ENCODE assay signal across 8 mouse cellular contexts in genomic region chr15:96604282-96604681, GRCm38 (mm10). TPM values are rescaled to one million over a fixed set of nuclear protein-coding genes. Genes with fewer than 3 reads are reported as not detected.
DNase-seq lines count a peak whose midpoint lies in the region; ATAC-seq and TF ChIP-seq lines count a peak whose summit lies in the region.

No protein-coding gene starts in this region.

- H3K36me3 ChIP-seq in kidney, postnatal 0 days (ENCODE audit: insufficient read depth, low read length) = no peaks in the 10 kb centered on the region
- peaks cover 6% of the 10 kb centered on the region; the same call in 1 of the 2 replicates for H3K36me3 ChIP-seq in midbrain, postnatal 0 days (ENCODE audit: insufficient read depth, low read length)

- 34% methylated on average over 10 of the region's 10 CpGs for WGBS in kidney, postnatal 0 days
- 49% methylated on average over 10 of the region's 10 CpGs for WGBS in midbrain, postnatal 0 days

- peaks cover 9% of the 10 kb centered on the region; the same call in 1 of the 2 replicates for H3K4me1 ChIP-seq in kidney, postnatal 0 days (replicated peaks; ENCODE audit: insufficient read depth, low read length)
- H3K4me1 ChIP-seq in midbrain, postnatal 0 days (ENCODE audit: insufficient read depth, low read length) = no peaks in the 10 kb centered on the region

- H3K4me3 ChIP-seq in kidney, postnatal 0 days (replicated peaks; ENCODE audit: low read depth, low read length) = no peak overlapping the region
- no peak overlapping the region for H3K4me3 ChIP-seq in midbrain, postnatal 0 days (ENCODE audit: low read depth, low read length)

- H3K4me2 ChIP-seq in kidney, postnatal 0 days (ENCODE audit: low read length) = no peak overlapping the region
- H3K4me2 ChIP-seq in midbrain, postnatal 0 days (ENCODE audit: low read depth, low read length, poor library complexity, severe bottlenecking) = no peak overlapping the region

- peak overlapping the region; percentile 14; the same call in 1 of the 2 replicates for H3K27ac ChIP-seq in kidney, postnatal 0 days
- no peak overlapping the region for H3K27ac ChIP-seq in midbrain, postnatal 0 days (ENCODE audit: low read depth, low read length)

- peak; percentile 60 for DNase-seq in kidney, postnatal 0 days (ENCODE audit: low spot score)
- no peak for DNase-seq in kidney, adult 9 months
- DNase-seq in cerebellum, adult 8-10 months = peak; percentile 16
- peak; percentile 56 for DNase-seq in heart, adult 8-10 months (ENCODE audit: low spot score)
- DNase-seq in kidney, postnatal 25 days = peak; percentile 19 to 49
- peak; percentile 66 for DNase-seq in midbrain, postnatal 0 days (ENCODE audit: low spot score)
- no peak for DNase-seq in B cell, adult 2 months

- H3K9ac ChIP-seq in kidney, postnatal 0 days (ENCODE audit: low read depth, low read length) = no peak overlapping the region
- H3K9ac ChIP-seq in midbrain, postnatal 0 days (replicated peaks; ENCODE audit: low read length, poor library complexity, severe bottlenecking) = no peak overlapping the region

- no peaks in the 10 kb centered on the region for H3K9me3 ChIP-seq in kidney, postnatal 0 days (replicated peaks; ENCODE audit: low read length)
- no peaks in the 10 kb centered on the region for H3K9me3 ChIP-seq in midbrain, postnatal 0 days (ENCODE audit: low read length)

- no peaks in the 10 kb centered on the region for H3K27me3 ChIP-seq in kidney, postnatal 0 days (ENCODE audit: insufficient read depth, low read length)
- H3K27me3 ChIP-seq in midbrain, postnatal 0 days (ENCODE audit: insufficient read depth, low read length) = no peaks in the 10 kb centered on the region

- ATAC-seq in kidney, postnatal 0 days (replicated peaks; ENCODE audit: low FRiP score, low read depth) = peak; percentile 77
- ATAC-seq in midbrain, postnatal 0 days (ENCODE audit: low FRiP score) = peak; percentile 34; the same call in 1 of the 2 replicates
- no peak for ATAC-seq in megakaryocyte-erythroid progenitor cell, adult 5-6 weeks (replicated peaks; ENCODE audit: low FRiP score, low TSS enrichment, poor library complexity, severe bottlenecking)

- no peak for TF ChIP-seq CTCF in kidney, postnatal 0 days (IDR thresholded peaks at IDR 0.05; ENCODE audit: low read depth)
- TF ChIP-seq CTCF in midbrain, postnatal 0 days (IDR thresholded peaks at IDR 0.05) = no peak

RNA-seq across cellular contexts. Expression of gene Slc38a1, which starts 38.4 kb away (rescaled TPM):
- polyA plus RNA-seq in kidney, postnatal 0 days (2015; fragmentation: Nextera tagmentation; extraction: Ambion mirVana) = 44.3 and 56.2 TPM in 2 replicates
- 1 to 10 TPM; 3.5 to 7.9 (median 6.1) TPM for total RNA-seq in heart, adult 8-10 months (2022)
- 75.2 and 90.4 TPM in 2 replicates for total RNA-seq in midbrain, postnatal 0 days (2014; rRNA removed)
- polyA plus RNA-seq in midbrain, postnatal 0 days (2015; fragmentation: Nextera tagmentation; extraction: Ambion mirVana) = 76.1 and 91.2 TPM in 2 replicates
- total RNA-seq in megakaryocyte-erythroid progenitor cell, adult 5-6 weeks (2014; fragmentation: Nextera tagmentation) = 63.5 and 84.0 TPM in 2 replicates
- 51.3 and 52.2 TPM in 2 replicates for total RNA-seq in megakaryocyte-erythroid progenitor cell, adult 5-6 weeks (2017)

Comparison
In these comparisons a context has a peak if more than half of its experiments do, and no peak if none do; other contexts are left out.
1. DNase-seq: peak in kidney, postnatal 0 days (single experiment), cerebellum, adult 8-10 months (single experiment), heart, adult 8-10 months (single experiment), kidney, postnatal 25 days (2 of 2) and midbrain, postnatal 0 days (single experiment); none in kidney, adult 9 months (single experiment) and B cell, adult 2 months (0 of 2).